Mouse (Mus musculus) spleen, postnatal 36 days (tissue): ENCODE measurements at regions not wholly inside any gene's neighbourhood (a gene's known extent, or its start where the extent isn't known, plus 50 kb on each side); places are given as distances from the start of the nearest gene placed in this dataset.
"Not testable (repeated sequence)": the region's sequence is repeated elsewhere in the genome, so short reads cannot be mapped to it uniquely, and the experiment has no call there.

ENCODE experiments used
- DNase-seq, 2 experiments: peaks; one replicate each; pipeline ENCODE4 v3.0.0; 2022; ENCODE audit warnings: low spot score in 2 of 2, mixed read lengths in 1 of 2

DNA sequence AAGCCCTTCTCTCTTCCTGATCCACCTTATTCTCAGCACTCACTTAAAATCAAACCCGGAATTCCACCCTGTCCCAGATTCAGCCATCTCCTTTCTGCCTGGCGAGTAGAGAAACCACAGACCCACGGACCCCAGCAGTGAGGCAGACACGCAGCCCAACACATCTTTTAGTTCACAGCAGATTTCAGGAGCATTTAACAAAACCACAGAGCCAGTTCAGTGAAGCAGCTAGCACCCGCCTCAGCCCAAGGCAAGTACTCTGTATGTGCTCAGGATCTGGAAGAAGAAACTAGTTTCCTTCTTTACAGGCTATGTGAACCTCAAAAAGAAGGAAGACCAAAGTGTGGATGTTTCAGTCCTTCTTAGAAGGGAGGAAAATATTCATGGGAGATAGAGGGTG is 560.6 kb downstream of the Nyap2 start:
- no peak for DNase-seq

DNA sequence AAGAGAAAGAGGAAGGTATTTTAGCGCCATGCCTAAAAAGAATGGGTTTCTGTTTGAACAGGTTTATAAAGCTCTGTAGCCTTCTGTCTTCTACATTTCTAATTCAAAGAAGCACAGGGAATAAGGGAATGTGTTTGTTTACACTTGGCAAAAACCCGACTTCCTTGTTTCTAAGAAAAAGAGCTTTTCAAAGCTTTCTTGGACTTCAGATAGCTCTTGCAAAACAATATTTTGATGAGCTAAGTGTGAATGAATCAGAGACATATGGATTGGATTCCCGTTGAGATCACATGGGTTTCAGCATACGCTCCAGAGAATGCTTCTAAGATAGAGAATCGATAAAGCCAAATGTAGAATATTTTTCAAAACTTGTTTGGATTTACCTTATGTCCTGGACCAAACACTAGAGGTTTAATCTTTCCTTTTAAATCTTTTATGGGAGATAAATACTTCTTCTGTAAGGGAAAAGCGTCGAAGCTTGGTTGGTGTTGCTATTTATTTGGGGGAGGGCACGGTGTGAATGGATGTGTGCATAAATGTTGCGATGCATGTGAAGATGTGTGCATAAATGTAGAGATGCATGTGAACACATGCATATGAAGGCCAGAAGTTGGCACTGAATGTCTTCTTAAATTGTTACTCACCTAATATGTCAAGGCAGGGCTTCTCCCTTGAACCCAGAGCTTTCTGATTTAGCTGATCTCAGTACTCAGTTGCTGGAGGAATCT is 576.4 kb downstream of the Nyap2 start:
- DNase-seq = no peak

DNA sequence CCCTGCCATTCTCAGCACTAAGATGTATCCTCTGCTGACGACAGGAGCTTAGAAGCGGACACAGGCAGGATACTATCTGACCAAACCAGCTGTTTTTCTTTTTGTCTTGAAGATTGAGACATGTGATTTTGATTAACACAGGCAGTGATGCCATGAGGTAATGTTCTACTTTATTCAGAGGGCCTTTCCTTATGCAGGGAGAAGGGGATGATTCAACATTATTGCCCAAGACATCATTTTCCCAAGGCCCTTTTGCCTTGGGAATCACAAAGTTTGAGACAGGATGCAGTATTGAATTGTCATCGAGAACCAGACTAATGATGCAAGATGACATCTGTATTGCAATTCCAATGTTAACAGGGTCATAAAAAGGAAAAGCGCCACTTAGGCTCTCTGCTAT is 571.7 kb upstream of the Gm9747 start:
- no peak for DNase-seq

DNA sequence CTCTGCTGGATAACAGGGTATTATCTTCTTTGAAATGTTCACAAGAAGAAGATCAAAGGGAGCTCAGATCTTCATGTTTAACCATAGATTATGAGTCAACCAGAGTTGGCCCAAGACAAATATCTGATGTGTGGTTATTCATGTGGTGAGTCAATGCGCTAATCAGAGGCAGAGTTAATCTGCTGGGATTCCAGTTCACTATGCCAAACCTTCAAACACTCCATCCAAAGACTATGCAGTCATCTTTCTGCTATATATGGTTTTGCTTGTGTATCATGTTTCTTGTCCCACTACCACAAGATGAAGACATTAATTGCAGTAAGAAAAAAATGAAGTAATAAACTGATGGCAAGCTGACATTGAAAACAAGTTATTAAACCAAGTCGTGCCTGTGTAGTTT is 561.8 kb upstream of the Gm9747 start:
- no peak for DNase-seq

DNA sequence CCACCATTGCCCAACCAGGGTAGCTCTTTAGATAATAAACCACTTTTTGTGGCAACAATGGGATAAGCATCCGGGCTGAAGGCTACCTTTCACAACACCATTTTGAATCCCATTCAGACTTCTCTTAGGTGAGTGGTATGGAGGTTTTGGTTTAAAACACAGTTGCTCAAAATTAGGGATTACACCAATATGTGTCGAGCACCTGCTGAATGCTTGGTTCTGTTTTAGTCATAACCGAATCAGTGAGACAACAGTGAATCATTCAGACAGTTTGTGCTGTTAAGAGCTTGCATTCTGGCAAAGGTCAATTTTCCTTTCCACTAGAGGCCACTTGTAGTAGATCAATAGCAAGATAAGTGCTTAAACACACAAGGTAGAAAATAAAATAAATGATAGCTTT is 561.2 kb upstream of the Gm9747 start:
- no peak for DNase-seq

DNA sequence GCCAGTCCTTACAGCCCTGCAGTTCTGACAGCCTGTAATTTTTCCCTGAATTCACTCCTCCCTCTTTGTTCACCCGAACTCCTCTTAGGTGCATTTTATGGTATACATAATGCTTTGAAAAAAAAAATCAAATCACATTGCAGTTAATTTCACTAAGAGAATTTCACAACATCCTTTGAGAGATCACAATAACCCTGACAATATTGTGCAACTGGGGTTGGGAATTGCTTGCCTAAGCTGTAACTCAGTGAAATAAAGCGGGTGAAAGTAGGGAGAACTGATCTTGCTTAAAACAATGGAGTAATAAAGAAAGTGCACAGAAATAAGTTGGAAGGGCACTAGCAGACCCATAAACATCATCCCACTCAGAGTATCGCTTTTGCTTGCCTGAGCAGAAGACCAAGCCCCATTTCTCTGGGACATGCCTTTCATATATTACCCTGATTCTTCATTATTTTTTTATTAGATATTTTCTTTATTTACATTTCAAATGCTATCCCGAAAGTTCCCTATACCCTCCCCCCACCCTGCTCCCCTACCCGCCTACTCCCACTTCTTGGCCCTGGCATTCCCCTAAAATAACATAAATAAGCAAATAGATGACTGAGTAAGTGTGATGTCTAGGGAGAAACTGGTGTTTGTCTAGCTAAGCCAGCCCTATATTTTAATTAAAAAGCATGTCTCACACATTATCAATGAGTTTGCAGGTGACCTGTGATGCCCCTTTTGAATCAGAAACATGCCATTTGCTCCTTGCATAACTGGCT is 557.2 kb upstream of the Gm9747 start:
- no peak for DNase-seq

DNA sequence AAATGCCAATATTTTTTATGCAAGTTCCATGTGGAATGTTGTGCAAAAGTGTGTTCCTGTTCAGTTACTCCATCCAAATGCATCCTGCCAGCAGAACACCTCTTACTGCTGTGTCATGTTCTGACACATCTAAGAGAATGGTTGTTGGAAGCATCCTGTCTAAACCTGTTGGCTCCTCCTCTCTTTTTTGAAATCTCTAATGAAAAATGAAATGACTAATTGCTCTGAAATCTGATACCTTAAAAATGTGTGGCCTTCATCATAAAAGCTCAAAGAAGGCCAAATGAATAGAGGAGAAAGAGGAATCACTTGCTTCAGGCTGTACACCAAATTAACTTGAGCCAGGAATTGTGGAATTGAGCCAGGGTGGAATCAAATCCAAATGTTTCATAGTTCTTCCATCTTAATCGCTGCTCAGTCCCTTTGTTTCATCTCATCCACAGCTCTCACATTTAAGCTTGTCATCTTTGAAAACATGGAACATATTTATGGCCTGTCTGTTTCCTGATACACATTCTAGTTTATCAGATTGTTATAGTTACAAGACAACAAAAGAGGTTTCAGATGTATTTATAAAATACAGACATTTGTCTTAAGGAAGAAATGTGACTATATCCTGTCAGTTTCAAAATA is 555.0 kb upstream of the Gm9747 start:
- DNase-seq = no peak

DNA sequence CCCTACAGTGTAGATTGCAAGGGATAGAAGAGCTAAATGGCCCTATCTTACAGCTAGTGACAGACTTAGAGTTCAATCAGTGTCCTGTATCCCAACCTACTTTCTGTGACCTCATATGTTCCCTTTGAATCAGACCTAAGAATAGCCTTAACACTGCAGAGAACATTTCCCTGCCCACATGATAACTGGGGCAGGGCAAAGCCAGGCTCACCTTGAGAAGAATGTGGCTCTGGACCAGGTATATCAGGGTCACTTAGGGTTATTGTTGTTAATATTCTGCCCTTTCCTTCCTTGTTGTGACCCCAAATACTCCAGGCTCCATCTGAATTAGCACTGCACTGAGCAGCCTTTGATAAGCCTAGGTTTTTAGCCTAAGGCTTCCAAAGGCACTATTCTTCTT is 536.8 kb upstream of the Gm9747 start:
- DNase-seq = no peak

DNA sequence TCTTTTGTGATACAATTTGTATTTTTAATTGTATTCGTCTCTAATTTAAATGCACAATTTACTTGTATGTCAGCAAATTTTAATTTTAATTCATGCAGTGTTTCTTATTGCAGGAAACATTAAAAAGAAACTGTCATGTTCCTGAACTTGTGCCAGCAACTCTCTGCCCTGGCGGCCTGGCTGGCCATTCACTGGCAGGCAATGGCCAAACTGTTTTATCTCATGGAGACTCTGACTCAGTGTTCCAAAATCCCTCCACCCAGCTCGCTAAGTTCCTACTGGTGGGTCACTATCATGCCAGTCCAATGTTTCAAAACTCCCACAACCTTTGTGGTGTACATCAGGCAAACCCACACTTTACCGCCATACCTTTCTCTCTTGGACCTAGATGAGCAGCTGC is 523.7 kb upstream of the Gm9747 start:
- DNase-seq = no peak

DNA sequence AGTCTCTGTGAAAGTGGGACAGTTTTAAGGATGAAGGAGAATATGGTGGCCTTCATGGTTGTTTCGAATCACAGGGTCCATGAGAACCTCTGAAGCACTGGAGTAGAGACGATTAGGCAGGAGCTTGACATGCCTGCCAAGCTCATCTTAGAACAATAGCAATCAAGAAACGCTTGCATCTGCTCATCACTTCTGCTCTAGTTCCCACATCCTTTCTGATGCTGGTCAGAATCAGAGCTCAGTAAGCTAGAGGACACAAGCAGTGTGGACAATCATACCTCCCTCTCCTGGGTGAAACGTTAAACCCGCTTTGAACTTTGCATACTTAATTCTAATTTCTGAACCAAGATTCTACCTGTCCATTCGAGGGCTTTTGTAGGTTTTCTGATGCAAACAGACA is 515.8 kb upstream of the Gm9747 start:
- no peak for DNase-seq

DNA sequence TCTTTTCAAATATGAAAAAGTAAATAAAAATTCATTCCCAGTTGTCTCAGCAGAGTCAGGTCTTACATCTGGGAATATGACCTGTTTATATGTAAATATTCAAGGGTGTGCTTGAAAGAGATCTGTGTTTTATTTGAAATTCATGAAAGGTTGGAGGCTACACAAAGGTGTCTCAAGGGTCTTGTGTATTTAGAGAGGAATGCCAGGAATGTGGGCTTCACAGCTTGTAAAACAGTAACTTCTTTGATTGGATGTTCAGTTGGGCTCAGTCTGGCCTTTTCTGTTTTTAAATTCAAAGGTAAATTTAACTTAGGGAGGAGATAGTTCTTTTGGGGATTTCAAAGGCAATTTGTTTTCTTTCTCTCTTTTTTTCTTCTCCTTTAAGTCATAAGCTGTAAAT is 514.7 kb upstream of the Gm9747 start:
- DNase-seq = no peak

DNA sequence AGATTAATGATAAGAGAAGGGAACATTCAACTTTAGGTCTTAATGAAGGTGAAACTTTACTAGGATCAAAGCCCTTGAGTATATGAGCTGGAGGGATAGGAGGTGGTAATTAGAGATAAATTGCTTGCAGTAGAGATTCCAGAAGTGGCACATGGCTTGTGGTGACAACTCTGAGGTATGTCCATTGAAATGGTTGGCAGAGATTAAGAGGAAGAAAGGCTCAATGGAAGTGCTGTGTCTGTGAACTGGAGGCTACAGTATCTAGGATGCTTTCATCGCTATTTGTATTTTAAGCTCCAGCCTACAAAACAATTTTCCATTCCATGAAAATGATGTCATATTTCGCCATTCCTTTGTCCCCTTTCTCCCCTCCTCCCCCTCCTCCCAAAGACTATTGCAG is 508.1 kb upstream of the Gm9747 start:
- no peak for DNase-seq

DNA sequence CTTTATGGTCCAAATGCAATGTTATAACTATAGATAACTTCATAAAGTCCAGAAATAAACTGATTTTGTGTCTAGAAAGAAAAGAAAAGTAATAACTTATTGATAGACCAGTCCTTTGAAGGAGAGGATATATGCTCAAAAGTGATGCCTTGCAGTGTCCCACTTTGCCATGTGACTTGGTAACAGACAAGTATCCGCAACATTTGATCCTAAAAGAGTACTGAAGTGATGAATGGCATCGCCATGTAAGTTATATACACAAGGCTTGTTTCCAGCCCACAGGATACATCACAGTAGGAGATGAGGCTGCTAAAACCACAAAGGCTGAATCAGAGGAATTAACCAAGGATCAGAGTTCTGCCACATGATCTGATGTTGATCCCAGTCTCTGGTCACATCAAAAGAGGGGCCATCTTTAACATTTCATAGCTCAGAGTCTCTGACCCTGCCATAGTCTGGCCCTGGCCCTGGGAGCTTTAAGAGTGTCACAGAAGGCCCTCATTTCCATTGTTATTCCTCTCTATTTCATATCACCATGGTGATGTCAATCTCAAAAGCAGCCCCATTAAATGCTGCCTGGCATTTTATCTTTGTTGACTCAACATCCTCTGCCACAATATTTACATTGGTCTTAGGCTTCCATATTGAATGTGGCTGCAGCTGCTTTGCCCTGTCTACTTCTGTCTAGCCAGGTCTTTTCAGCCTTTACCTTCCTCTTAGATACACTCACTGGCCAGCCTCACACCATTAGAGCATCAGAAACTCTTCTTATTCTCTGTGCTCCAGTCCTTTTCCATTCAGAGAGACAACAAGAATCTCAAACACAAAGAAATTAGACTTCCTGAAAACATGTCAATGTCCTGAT is 506.4 kb upstream of the Gm9747 start:
- no peak for DNase-seq

DNA sequence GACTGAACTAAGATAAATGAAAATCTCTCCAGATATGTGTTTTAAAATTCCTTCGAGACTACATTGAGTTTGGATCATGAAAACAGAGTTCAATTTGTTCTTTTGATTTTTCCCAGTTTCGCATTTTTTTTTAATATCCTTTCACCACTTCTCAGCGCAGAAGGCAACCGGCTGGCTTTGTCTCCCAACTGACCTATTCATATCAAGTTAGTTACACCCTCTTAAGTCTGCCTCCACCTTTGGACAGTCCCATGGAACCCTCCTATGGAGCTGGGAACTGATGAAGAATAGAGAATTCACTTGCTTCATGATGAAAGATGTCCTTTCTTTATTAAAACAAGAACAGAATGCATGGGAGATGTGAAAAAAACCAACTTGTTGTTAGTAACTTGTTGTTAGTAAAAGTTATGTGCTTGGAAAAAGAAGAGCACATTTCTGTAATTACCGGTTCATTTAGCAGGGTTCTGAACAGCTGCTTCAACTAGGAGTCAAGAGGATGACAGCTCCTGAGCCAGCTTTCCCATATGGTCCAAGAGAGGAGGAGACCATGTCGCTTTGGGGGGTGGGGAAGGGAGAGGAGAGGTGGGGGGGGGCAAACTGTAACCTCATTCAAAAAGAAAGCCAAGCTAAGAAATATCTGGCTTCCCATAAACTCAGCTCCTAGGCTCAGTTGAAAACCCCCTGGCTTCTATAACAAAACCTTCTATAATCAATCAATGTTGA is 495.6 kb upstream of the Gm9747 start:
- no peak for DNase-seq

DNA sequence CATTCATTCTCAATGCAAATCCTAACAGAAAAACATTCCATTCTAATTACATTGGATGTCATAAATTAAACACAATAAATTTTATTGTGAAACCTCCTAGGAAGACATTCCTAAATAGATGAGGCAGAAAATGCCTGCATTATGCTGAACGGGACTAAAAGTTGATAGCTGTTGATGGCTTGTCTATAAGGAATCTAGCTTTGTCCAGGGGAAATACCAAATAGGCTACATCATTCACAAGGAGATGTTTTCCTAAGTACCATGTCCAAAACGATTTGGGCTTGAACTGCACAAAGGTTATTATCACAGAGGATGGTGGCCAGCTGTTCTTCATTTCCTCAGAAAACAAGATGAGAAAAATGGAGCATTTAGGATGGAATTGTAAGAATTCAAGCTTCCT is 494.5 kb upstream of the Gm9747 start:
- no peak for DNase-seq

DNA sequence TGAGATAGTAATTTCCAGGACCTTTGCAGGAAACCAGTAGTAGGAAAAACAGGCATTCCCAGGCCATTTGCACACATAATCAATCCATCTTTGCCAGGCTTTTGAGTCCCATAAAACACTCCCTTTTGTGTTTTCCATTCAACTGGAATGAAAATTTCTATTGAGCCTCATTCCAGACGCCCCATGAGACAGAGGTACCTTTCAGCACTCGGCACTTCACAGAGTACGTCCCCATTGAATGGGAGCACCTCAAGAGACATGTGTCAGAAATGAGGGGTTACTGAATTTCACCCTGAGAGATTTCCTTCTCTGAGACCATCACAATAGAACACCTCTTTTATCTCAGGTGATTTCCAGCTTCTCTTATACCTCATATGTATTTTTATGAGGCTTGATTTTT is 493.5 kb upstream of the Gm9747 start:
- DNase-seq = no peak

DNA sequence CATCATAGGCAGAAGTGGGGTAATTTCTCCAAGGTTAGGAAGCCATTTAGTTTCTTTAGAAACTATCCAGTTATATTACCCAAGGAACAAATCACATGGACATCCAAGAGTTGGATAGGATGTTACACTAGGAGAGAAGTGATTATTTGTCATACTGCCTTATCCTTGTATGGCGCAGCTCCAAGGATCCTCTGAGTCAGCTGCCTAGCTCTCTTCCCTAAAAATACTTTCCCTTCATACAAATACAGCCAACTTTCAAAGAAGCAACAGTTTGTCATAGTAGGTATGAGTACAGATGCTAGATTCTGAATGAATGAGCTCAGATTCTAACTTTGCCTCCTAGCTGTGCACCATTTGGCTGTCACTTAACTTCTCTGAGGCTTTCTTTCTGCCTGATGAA is 492.9 kb upstream of the Gm9747 start:
- no peak for DNase-seq

DNA sequence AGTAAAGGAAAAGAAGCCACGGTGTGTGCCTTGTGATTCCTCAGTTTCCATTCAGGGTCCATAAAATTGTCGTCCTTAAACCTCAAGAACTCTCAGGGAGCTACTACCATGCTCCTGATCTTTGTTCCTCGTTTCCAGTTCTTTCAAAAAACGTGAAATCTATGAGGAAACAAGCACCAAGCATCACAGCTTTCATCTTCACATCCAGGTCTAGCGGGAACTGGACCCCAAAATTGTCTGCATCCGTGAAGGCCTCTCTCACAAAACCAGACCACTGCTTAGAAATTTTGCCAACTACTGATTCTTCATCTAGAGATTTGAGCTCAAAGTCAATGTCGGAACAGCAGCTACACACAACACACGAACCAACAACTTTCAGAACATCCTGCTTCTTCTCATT is 491.0 kb upstream of the Gm9747 start:
- DNase-seq = not testable (repeated sequence)

DNA sequence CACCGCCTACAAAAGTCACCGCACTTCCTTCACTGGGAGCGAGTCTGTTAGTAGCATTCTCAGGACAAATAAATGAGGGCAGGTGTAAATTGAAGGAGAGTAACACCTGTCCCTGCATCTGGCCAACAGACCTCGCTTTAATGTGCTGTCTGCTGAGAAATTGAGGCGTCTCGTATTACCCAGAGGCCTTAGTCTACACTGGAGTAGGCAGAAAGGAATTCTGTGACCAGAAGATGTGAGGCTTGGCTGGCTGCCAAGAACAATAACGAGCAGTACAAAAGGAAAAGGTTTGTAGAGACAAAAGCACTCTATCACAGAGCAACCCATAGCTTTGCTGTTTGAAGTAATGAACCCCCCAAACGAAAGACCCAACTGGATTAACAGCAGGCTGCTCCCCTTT is 488.4 kb upstream of the Gm9747 start:
- no peak for DNase-seq

DNA sequence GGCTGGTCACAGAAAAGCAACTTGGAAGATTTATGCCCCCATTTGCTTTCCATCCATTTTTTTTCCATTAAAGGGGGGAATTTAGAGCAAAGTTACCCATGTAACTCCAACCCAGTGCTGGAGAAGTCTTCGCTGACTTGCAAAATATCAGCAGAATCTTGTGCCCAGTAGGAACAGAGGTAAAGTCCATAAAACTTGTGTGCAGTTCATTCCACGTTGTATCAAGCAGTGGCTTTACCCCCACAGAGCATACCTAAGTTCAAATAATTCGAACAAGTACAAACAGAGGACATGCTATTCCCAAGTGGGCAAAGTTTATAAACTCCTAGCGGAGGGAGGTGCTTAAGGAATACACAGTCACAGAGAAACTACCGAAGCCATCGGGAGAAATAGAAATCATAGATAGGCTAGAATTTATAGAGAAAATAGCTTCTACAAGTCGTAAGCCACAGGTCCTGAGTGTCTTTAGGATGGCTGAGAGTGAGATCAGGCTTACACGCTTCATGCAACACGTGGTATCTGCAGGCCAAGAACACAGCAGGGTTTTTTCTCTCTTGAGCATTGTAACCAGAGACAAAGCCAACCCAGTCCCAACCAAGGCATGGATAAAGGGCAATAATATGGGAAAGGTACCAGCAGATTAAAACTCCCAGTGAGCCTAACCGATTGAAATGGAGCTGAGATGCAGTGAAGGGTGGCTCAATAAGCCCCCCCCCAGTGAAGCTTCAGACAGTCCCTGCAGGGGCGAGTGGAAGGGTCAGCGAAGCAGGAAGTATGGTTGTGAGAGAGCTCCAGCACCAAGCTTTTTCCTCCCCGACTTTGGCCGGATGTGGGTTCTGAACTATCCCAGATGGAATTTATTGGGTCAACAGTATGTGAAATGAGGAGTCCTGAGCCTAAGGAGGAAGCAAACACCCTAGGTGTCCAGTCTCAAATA is 487.6 kb upstream of the Gm9747 start:
- no peak for DNase-seq
